Mouse (Mus musculus) adrenal gland, postnatal 14 days (tissue): ENCODE data around the gene Sp1. TPM values are rescaled to one million over a fixed set of nuclear protein-coding genes. Genes with fewer than 3 reads are reported as not detected.

ENCODE experiments used
- DNase-seq: peaks from one replicate; pipeline ENCODE4 v3.0.0; 2021; ENCODE audit warnings: mixed read lengths
- total RNA-seq: library from RNA; stranded (reverse); gene quantifications from 2 replicates; pipeline ENCODE4 v1.2.3, GENCODE M21; 2021

Gene Sp1
- total RNA-seq, 1 experiment from 2014 or later: 73.7 TPM

GRCm38 (mm10) chr15:102399229-102400221 lies 6.4 kb upstream of the Sp1 start:
- peak; percentile 97 for DNase-seq

DNA sequence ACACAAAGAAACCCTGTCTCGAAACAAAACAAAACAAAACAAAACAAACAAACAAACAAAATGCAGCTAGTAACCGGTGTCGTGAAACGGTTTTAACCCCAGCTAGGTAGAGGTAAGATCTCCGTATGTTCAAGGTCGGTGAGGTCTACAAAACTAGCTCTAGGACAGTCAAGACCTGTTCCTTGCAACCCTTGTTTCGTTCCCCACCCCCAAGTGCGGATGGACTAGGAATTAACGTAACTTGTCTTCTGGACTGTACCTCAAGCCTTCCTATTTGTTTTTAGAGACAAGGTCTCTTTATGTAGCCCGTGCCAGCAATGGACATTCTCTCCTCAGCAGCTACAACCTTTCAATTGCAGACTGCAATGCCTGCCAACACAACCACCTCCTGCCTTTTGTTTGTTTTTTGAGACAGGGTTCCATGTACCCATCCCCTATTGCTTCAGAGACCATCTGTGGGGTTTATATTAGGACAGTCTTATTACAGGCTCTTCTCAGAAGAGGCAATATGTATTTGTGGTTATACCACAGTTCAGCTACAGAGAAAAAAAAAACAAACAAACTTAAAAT lies 5.4 kb upstream of the Sp1 start:
- DNase-seq: no peak

GRCm38 (mm10) chr15:102401278-102401677 lies 4.7 kb upstream of the Sp1 start:
- no peak for DNase-seq

GRCm38 (mm10) chr15:102402210-102402609 lies 3.7 kb upstream of the Sp1 start:
- DNase-seq: no peak

GRCm38 (mm10) chr15:102404608-102405488 lies 1.1 kb upstream of the Sp1 start:
- no peak for DNase-seq

GRCm38 (mm10) chr15:102406196-102406911 lies 411 bp downstream of the Sp1 start:
- peak; percentile 92 for DNase-seq

DNA sequence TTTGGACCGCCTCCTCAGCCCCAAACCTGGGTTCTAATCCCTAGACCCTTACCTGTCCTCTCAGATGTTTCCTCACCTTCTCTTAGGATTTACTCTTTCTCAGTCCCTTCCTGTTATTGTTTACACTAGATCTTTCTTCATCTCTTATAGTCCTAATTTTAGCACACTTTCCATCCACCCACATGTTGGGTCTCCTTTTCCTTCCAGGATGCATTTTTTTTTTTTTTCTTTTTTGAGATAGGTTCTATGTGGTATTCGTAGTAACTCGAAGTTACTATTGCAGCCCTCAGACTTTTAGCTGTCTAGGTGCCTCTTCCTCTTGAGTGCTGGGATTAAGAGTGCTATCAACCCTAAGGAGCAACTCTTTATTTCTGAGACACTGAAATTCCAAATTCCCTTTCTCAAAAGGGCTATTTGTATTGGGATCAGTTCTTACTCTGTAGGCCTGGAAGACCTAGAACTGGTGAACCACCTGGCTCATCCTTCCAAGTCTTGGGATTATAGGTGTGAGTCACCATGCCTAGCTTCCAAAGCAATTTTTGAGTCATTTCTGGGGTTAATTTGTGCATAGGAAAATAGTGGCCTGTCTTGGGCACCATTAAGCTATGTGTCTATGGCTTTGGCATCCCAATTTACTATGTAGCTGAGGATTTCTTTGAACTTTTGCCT lies 1.1 kb downstream of the Sp1 start:
- no peak for DNase-seq

- DNase-seq: no peak
Measured at GRCm38 (mm10) chr15:102407681-102408557, 2.0 kb downstream of the Sp1 start.

DNA sequence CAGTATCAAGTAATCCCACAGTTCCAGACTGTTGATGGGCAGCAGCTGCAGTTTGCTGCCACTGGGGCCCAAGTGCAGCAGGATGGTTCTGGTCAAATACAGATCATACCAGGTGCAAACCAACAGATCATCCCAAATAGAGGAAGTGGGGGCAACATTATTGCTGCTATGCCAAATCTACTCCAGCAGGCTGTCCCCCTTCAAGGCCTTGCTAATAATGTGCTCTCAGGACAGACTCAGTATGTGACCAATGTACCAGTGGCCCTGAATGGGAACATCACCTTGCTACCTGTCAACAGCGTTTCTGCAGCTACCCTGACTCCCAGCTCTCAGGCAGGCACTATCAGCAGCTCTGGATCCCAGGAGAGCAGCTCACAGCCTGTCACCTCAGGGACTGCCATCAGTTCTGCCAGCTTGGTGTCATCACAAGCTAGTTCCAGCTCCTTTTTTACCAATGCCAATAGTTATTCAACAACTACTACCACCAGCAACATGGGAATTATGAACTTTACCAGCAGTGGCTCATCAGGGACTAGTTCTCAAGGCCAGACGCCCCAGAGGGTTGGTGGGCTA lies 2.7 kb downstream of the Sp1 start:
- DNase-seq: no peak

- no peak for DNase-seq
Measured at GRCm38 (mm10) chr15:102409286-102409685, 3.3 kb downstream of the Sp1 start.

GRCm38 (mm10) chr15:102411077-102411476 lies 5.1 kb downstream of the Sp1 start:
- no peak for DNase-seq

GRCm38 (mm10) chr15:102413687-102414086 lies 7.7 kb downstream of the Sp1 start:
- DNase-seq: no peak

DNA sequence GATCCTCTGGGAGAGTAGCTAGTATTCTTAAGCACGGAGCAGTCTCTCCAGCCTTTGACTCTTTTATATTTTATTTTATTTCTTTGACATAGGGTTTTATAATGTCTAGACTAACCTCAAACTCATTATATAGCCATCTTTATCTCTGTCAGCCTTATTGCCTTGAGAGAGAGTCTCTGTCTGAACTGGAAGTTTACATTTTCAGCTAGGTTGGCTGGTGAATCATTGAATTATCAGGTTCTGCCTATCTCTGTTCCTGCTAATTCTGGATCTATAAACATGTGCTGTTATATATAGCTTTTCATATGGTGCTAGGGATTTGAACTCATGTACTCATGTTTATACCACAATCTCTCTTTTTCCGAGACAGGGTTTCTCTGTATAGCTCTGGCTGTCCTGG lies 11.6 kb downstream of the Sp1 start:
- no peak for DNase-seq

DNA sequence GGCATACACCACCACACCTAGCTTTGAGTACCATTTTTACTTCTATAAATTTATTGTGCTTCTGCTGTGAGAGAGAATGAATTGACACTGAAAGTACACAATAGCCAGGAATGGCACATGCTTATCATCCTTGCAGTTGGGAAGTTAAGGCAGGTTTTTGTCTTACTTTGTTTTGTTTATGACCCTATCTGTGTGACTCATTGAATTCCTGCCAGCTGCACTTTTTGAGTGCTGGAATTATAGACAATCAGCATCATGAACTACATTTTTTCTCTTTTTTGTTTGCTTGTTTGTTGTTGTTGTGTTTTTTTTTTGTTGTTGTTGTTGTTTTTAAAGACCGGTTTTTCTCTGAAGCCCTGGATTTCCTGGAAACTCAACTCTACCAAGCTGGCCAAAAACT lies 15.0 kb downstream of the Sp1 start:
- DNase-seq: no peak

DNA sequence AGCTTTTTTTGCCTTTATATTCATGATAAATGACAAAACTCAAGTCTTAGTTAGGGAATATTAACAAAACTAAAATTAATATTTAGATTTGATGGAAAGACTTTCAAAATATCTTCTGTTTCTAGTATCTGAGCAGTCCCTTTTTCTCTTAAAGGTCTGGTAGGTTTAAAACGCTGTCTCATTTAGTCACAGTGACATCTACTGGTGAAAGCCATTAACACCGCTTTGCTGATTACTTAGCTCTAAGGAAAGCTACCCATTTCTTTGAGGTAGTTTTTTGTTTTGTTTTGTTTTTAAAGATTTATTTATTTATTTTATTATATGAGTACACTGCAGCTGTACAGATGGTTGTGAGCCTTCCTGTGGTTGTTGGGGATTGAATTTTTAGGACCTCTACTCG lies 15.5 kb downstream of the Sp1 start:
- DNase-seq: peak; percentile 54

DNA sequence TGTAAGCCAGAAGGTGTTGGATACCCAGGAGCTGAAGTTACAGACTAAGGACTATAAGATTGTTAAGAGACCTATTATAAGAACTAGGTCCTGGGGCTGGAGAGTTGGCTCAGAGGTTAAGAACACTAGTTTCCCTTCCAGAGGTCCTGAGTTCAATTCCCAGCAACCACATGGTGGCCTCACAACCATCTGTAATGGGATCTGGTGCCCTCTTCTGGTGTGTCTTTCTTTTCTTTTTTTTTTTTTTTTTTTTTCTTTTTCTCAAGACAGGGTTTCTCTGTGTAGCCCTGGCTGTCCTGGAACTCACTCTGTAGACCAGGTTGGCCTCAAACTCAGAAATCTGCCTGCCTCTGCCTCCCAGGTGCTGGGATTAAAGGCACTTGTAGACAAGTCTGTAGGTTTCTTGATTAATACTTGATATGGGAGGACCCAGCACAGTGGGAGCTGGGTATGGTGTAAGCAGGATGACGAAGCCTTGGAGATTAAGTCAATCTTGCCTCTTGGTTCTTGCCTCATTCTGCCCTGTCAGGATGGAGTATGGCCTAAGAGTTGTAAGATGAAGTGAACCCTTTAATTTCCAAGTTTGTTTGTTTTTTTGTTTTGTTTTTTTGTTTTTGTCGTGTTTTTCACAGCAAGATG lies 17.8 kb downstream of the Sp1 start:
- DNase-seq: no peak

DNA sequence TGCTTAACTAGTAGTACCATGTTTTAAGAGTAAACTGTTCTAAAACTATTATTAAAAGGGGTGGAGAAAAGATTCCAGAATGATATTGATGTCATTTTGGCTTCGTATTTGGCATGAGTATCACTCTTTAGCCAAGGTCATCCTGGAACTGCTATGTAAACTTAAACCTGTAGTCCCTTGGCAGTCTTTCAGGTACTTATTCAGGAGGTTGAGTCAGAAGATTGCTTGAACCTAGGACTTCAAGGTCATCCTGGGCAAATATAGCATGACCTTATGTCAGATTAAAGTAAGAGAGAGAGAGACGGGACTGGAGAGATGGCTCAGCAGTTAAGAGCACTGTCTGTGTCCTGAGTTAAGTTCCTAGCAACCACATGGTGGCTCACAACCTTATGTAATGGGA lies 18.7 kb downstream of the Sp1 start:
- DNase-seq: no peak

DNA sequence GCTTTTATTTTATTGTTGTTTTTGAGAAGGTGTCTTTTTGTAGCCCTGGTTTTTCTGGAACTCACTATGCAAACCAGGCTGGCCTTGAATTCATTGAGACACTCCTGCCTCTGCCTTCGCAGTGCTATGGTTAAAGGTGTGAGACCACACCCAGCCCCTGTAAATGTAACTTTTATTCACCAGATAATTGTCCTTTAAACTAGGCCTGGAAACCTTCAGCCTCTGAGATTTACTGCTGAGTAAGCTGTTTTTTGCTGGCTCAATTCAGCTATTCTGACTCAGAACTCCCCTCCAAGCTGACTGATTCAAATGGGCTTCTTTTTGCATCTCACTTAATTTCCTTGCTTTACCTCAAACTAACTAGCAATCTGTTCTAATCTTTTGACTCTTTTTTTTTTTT lies 21.0 kb downstream of the Sp1 start:
- no peak for DNase-seq

GRCm38 (mm10) chr15:102432046-102432445 lies 26.1 kb downstream of the Sp1 start:
- no peak for DNase-seq

GRCm38 (mm10) chr15:102433173-102433572 lies 27.2 kb downstream of the Sp1 start:
- no peak for DNase-seq
